Mouse (Mus musculus) heart, embryonic 11.5 days (tissue): Measurements from ENCODE around the gene Bfsp1. TPM values are rescaled to one million over a fixed set of nuclear protein-coding genes. Genes with fewer than 3 reads are reported as not detected.
A peak's percentile ranks its signal among the peaks of the same experiment; 100 is the strongest.

Experiments used
- ATAC-seq: fragments of 200-750 bp; cut with Nextera tagmentation; replicated peaks from 2 replicates; pipeline ENCODE4 v1.8.0; 2017; ENCODE audit warnings: moderate library complexity; ENCODE audit not compliant: insufficient number of reproducible peaks, low FRiP score, low TSS enrichment
- H3K27ac ChIP-seq: fragments of 300-500 bp; sonication (generic); 2 replicates; pipeline ENCODE4 v1.5.1; 2014; ENCODE audit warnings: mild to moderate bottlenecking, low read depth, low read length
- H3K27me3 ChIP-seq: fragments of 300-500 bp; sonication (generic); 2 replicates; pipeline ENCODE4 v1.6.1; 2014; ENCODE audit warnings: mild to moderate bottlenecking, low read length, mixed read lengths; ENCODE audit not compliant: control insufficient read depth, insufficient read depth
- H3K36me3 ChIP-seq: fragments of 300-500 bp; sonication (generic); 2 replicates; pipeline ENCODE4 v1.6.1; 2014; ENCODE audit warnings: mild to moderate bottlenecking, low read length, moderate library complexity, mixed read lengths; ENCODE audit not compliant: control insufficient read depth, insufficient read depth
- H3K4me1 ChIP-seq: fragments of 300-500 bp; sonication (generic); 2 replicates; pipeline ENCODE4 v1.6.1; 2014; ENCODE audit warnings: low read length; ENCODE audit not compliant: control insufficient read depth, insufficient read depth
- H3K4me2 ChIP-seq: fragments of 300-500 bp; sonication (generic); 2 replicates; pipeline ENCODE4 v1.6.1; 2014; ENCODE audit warnings: mild to moderate bottlenecking, moderate library complexity
- H3K4me3 ChIP-seq: fragments of 300-500 bp; sonication (generic); 2 replicates; pipeline ENCODE4 v1.5.1; 2014; ENCODE audit warnings: low read depth, low read length
- H3K9ac ChIP-seq: fragments of 300-500 bp; sonication (generic); 2 replicates; pipeline ENCODE4 v1.6.1; 2014; ENCODE audit warnings: mild to moderate bottlenecking, low read depth, low read length, moderate library complexity
- H3K9me3 ChIP-seq: fragments of 300-500 bp; sonication (generic); replicated peaks from 2 replicates; pipeline ENCODE4 v1.6.1; 2016; ENCODE audit warnings: low read length; ENCODE audit not compliant: control insufficient read depth
- WGBS: fragments of 180-500 bp; shearing (Covaris S2); extraction: QIAGEN DNeasy Blood & Tissue Kit; methylation state at CpG from one replicate; pipeline ENCODE4 v1.1.7; 2014; ENCODE audit not compliant: insufficient replicate concordance; 5-methylcytosine and 5-hydroxymethylcytosine counted together
- polyA plus RNA-seq: library from polyadenylated mRNA; unstranded; fragments of >200 nt; fragmentation: Nextera tagmentation; extraction: Ambion mirVana; gene quantifications from 2 replicates; pipeline ENCODE4 v1.2.1, GENCODE M21; 2014

Bfsp1 gene
- polyA plus RNA-seq, 1 experiment from 2014 or later: 1.5 TPM

GRCm38 (mm10) chr2:143831645-143832044 is 31.3 kb downstream of the Bfsp1 start:
- Histone ChIP-seq H3K27me3 (no peaks in the 10 kb centered on the region), H3K9me3 (no peaks in the 10 kb centered on the region), H3K4me3 (no peak overlapping the region), H3K4me2 (no peak overlapping the region), H3K27ac (no peak overlapping the region), H3K4me1 (peaks cover 4% of the 10 kb centered on the region; the same call in 1 of the 2 replicates), H3K9ac (no peak overlapping the region), H3K36me3 (no peaks in the 10 kb centered on the region)
- ATAC-seq: no peak
- WGBS: 59% methylated on average over 17 of the region's 17 CpGs

- no peaks in the 10 kb centered on the region for H3K4me1 ChIP-seq
- H3K4me3 ChIP-seq: no peak overlapping the region
- 74% methylated on average over 11 of the region's 11 CpGs for WGBS
- no peak overlapping the region for H3K9ac ChIP-seq
- H3K27ac ChIP-seq: no peak overlapping the region
- no peak for ATAC-seq
- H3K4me2 ChIP-seq: no peak overlapping the region
- H3K9me3 ChIP-seq: no peaks in the 10 kb centered on the region
- no peaks in the 10 kb centered on the region for H3K27me3 ChIP-seq
- H3K36me3 ChIP-seq: no peaks in the 10 kb centered on the region
Observed at GRCm38 (mm10) chr2:143813461-143813860, 49.5 kb downstream of the Bfsp1 start.

GRCm38 (mm10) chr2:143812262-143812661 is 50.7 kb downstream of the Bfsp1 start:
- no peak for ATAC-seq
- Histone ChIP-seq H3K9ac (no peak overlapping the region), H3K4me1 (no peaks in the 10 kb centered on the region), H3K4me3 (no peak overlapping the region), H3K27ac (no peak overlapping the region), H3K9me3 (no peaks in the 10 kb centered on the region), H3K36me3 (no peaks in the 10 kb centered on the region), H3K27me3 (no peaks in the 10 kb centered on the region), H3K4me2 (no peak overlapping the region)
- 36% methylated on average over 4 of the region's 4 CpGs for WGBS

- Histone ChIP-seq H3K27ac (no peak overlapping the region), H3K4me1 (peaks cover 8% of the 10 kb centered on the region), H3K4me2 (no peak overlapping the region), H3K9me3 (no peaks in the 10 kb centered on the region), H3K36me3 (no peaks in the 10 kb centered on the region), H3K9ac (no peak overlapping the region), H3K27me3 (no peaks in the 10 kb centered on the region), H3K4me3 (no peak overlapping the region)
- WGBS: 53% methylated on average over 5 of the region's 5 CpGs
- ATAC-seq: no peak
Observed at GRCm38 (mm10) chr2:143808789-143809188, 54.2 kb downstream of the Bfsp1 start.

- H3K4me2 ChIP-seq: peak overlapping the region; percentile 29; the same call in 1 of the 2 replicates
- H3K4me1 ChIP-seq: peaks cover 8% of the 10 kb centered on the region
- 67% methylated on average over 9 of the region's 9 CpGs for WGBS
- H3K9ac ChIP-seq: no peak overlapping the region
- no peaks in the 10 kb centered on the region for H3K36me3 ChIP-seq
- no peak overlapping the region for H3K4me3 ChIP-seq
- ATAC-seq: no peak
- no peaks in the 10 kb centered on the region for H3K27me3 ChIP-seq
- no peaks in the 10 kb centered on the region for H3K9me3 ChIP-seq
- no peak overlapping the region for H3K27ac ChIP-seq
Observed at GRCm38 (mm10) chr2:143806924-143807664, 55.9 kb downstream of the Bfsp1 start.

GRCm38 (mm10) chr2:143806140-143806923 is 56.6 kb downstream of the Bfsp1 start:
- Histone ChIP-seq H3K4me3 (no peak overlapping the region), H3K4me1 (peaks cover 8% of the 10 kb centered on the region), H3K4me2 (peak overlapping the region; percentile 29; the same call in 1 of the 2 replicates), H3K9me3 (no peaks in the 10 kb centered on the region), H3K9ac (no peak overlapping the region), H3K27ac (no peak overlapping the region), H3K36me3 (no peaks in the 10 kb centered on the region), H3K27me3 (no peaks in the 10 kb centered on the region)
- ATAC-seq: no peak
- whole genome bisulfite sequencing: 53% methylated on average over 15 of the region's 15 CpGs

GRCm38 (mm10) chr2:143801097-143801496 is 61.9 kb downstream of the Bfsp1 start:
- H3K36me3 ChIP-seq: no peaks in the 10 kb centered on the region
- H3K4me1 ChIP-seq: no peaks in the 10 kb centered on the region
- H3K9me3 ChIP-seq: no peaks in the 10 kb centered on the region
- H3K27ac ChIP-seq: no peak overlapping the region
- no peaks in the 10 kb centered on the region for H3K27me3 ChIP-seq
- no peak overlapping the region for H3K4me3 ChIP-seq
- 73% methylated on average over 5 of the region's 5 CpGs for WGBS
- no peak for ATAC-seq
- H3K9ac ChIP-seq: no peak overlapping the region
- H3K4me2 ChIP-seq: no peak overlapping the region

GRCm38 (mm10) chr2:143796335-143797013 is 66.5 kb downstream of the Bfsp1 start:
- Histone ChIP-seq H3K4me2 (no peak overlapping the region), H3K9me3 (no peaks in the 10 kb centered on the region), H3K9ac (no peak overlapping the region), H3K27ac (no peak overlapping the region), H3K36me3 (no peaks in the 10 kb centered on the region), H3K4me1 (no peaks in the 10 kb centered on the region), H3K27me3 (no peaks in the 10 kb centered on the region), H3K4me3 (no peak overlapping the region)
- 69% methylated on average over 4 of the region's 4 CpGs for WGBS
- ATAC-seq: no peak
